Mouse (Mus musculus): ENCODE data around the gene Mybpc3. TPM values are rescaled to one million over a fixed set of nuclear protein-coding genes. Genes with fewer than 3 reads are reported as not detected.

Mybpc3 gene
- polyA plus RNA-seq, 1 experiment from 2014 or later, result 0.47 TPM

DNA sequence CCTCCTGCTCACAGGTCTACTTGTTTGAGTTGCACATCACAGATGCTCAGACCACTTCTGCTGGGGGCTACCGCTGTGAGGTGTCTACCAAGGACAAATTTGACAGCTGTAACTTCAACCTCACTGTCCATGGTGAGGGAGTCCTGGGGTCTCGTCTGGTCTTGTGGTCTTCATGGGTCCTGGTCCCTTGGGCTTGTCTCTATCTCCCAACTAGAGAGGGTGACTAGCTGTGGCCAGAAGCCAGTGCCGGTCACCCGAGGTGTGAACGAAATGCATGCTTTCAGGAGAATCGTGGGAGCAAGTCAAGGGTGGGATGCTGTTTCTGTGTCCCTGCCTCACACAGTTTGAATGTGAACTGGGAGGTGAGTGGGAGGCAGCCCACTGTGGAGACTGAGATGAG lies 3.1 kb downstream of the Mybpc3 start:
- no peak overlapping the region for H3K9ac ChIP-seq
- H3K27me3 ChIP-seq (ENCODE audit: insufficient read depth, low read length), result no peaks in the 10 kb centered on the region
- WGBS, result 59% methylated on average over 6 of the region's 6 CpGs
- no peaks in the 10 kb centered on the region for H3K9me3 ChIP-seq (ENCODE audit: low read depth, low read length)
- H3K27ac ChIP-seq (ENCODE audit: low read depth), result no peak overlapping the region
- no peak overlapping the region for H3K4me2 ChIP-seq
- H3K4me1 ChIP-seq (ENCODE audit: insufficient read depth), result no peaks in the 10 kb centered on the region
- H3K4me3 ChIP-seq (ENCODE audit: low read depth, low read length), result no peak overlapping the region
- ATAC-seq (ENCODE audit: insufficient read depth) (no peak), DNase-seq (no peak)
- H3K36me3 ChIP-seq (ENCODE audit: insufficient read depth), result no peaks in the 10 kb centered on the region
- TF ChIP-seq CTCF (IDR thresholded peaks at IDR 0.05; ENCODE audit: low read depth), result no peak

DNA sequence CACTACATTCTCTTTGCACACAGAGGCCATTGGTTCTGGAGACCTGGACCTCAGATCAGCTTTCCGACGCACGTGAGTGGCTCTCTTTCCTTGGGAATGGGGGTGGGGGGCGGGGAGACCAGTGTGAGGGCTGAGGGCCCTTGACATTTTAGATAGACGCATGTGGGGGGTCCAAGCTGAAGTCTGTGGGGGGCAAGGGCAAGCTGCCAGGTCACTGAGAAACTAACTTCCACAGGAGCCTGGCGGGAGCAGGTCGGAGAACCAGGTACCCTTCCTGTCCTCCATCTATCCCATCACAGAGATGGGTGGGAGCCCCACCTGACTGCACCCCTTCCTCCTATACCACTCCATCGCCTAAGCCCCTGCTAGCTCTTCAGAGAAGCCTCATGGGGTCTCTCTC lies 3.6 kb downstream of the Mybpc3 start:
- H3K4me3 ChIP-seq (ENCODE audit: low read depth, low read length), result no peak overlapping the region
- H3K4me2 ChIP-seq, result no peak overlapping the region
- TF ChIP-seq CTCF (IDR thresholded peaks at IDR 0.05; ENCODE audit: low read depth), result no peak
- no peak overlapping the region for H3K9ac ChIP-seq
- no peaks in the 10 kb centered on the region for H3K36me3 ChIP-seq (ENCODE audit: insufficient read depth)
- no peaks in the 10 kb centered on the region for H3K9me3 ChIP-seq (ENCODE audit: low read depth, low read length)
- DNase-seq (no peak), ATAC-seq (ENCODE audit: insufficient read depth) (no peak)
- H3K4me1 ChIP-seq (ENCODE audit: insufficient read depth), result no peaks in the 10 kb centered on the region
- 39% methylated on average over 8 of the region's 8 CpGs for WGBS
- H3K27ac ChIP-seq (ENCODE audit: low read depth), result no peak overlapping the region
- H3K27me3 ChIP-seq (ENCODE audit: insufficient read depth, low read length), result no peaks in the 10 kb centered on the region

DNA sequence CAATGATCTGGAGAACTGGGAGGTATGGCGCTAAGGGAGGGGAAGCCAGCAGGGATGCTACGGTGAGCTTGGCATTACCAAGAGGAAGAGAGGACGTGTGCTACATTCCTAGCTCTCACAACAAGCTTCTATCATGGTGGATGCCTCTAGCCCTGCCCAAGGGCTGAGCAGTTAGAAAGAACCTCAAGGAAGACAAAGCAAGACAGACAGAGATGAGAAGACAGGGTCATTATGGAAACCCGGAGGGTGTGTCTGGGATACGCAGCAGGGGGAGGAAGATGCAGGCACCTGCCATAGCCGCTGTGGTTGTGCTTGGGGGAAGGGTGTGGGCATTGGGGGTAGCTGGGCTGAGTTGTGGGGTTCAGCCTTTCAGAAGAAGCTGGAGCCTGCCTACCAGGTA lies 5.6 kb downstream of the Mybpc3 start:
- H3K4me1 ChIP-seq (ENCODE audit: insufficient read depth), result no peaks in the 10 kb centered on the region
- no peak overlapping the region for H3K4me2 ChIP-seq
- no peaks in the 10 kb centered on the region for H3K27me3 ChIP-seq (ENCODE audit: insufficient read depth, low read length)
- no peak overlapping the region for H3K4me3 ChIP-seq (ENCODE audit: low read depth, low read length)
- no peak overlapping the region for H3K27ac ChIP-seq (ENCODE audit: low read depth)
- TF ChIP-seq CTCF (IDR thresholded peaks at IDR 0.05; ENCODE audit: low read depth), result no peak
- DNase-seq (no peak), ATAC-seq (ENCODE audit: insufficient read depth) (no peak)
- no peaks in the 10 kb centered on the region for H3K36me3 ChIP-seq (ENCODE audit: insufficient read depth)
- no peak overlapping the region for H3K9ac ChIP-seq
- H3K9me3 ChIP-seq (ENCODE audit: low read depth, low read length), result no peaks in the 10 kb centered on the region
- 78% methylated on average over 6 of the region's 6 CpGs for WGBS

GRCm38 (mm10) chr2:91125101-91125500 lies 7.2 kb downstream of the Mybpc3 start:
- H3K9ac ChIP-seq, result no peak overlapping the region
- no peak overlapping the region for H3K4me2 ChIP-seq
- no peaks in the 10 kb centered on the region for H3K27me3 ChIP-seq (ENCODE audit: insufficient read depth, low read length)
- no peak for DNase-seq
- no peak overlapping the region for H3K27ac ChIP-seq (ENCODE audit: low read depth)
- no peak overlapping the region for H3K4me3 ChIP-seq (ENCODE audit: low read depth, low read length)
- 77% methylated on average over 10 of the region's 10 CpGs for WGBS
- no peaks in the 10 kb centered on the region for H3K9me3 ChIP-seq (ENCODE audit: low read depth, low read length)
- TF ChIP-seq CTCF (IDR thresholded peaks at IDR 0.05; ENCODE audit: low read depth), result no peak
- no peaks in the 10 kb centered on the region for H3K4me1 ChIP-seq (ENCODE audit: insufficient read depth)
- no peak for ATAC-seq (ENCODE audit: insufficient read depth)
- H3K36me3 ChIP-seq (ENCODE audit: insufficient read depth), result no peaks in the 10 kb centered on the region

DNA sequence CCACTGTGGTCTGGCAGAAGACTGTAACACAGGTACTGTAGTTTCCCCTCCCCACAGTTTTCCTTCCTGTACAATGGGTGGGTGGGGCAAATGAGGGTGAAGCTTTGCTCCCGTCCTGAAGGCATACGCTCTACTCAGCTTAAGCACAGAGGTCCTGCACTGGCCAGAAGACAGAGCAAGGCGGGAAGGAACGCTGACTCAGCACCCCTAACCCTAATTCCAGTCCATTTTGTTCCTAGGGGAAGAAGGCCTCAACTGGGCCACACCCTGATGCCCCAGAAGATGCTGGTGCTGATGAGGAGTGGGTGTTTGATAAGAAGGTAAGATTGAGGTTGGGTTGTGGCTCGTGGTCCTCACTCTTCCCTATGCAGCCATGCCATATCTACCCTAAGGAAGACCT lies 10.8 kb downstream of the Mybpc3 start:
- Histone ChIP-seq H3K36me3 (ENCODE audit: insufficient read depth) (no peaks in the 10 kb centered on the region), H3K9ac (no peak overlapping the region), H3K27me3 (ENCODE audit: insufficient read depth, low read length) (no peaks in the 10 kb centered on the region), H3K4me3 (ENCODE audit: low read depth, low read length) (no peak overlapping the region), H3K27ac (ENCODE audit: low read depth) (no peak overlapping the region), H3K4me1 (ENCODE audit: insufficient read depth) (no peaks in the 10 kb centered on the region), H3K4me2 (no peak overlapping the region), H3K9me3 (ENCODE audit: low read depth, low read length) (no peaks in the 10 kb centered on the region)
- no peak for TF ChIP-seq CTCF (IDR thresholded peaks at IDR 0.05; ENCODE audit: low read depth)
- WGBS, result 78% methylated on average over 5 of the region's 5 CpGs
- ATAC-seq (ENCODE audit: insufficient read depth) (no peak), DNase-seq (no peak)

DNA sequence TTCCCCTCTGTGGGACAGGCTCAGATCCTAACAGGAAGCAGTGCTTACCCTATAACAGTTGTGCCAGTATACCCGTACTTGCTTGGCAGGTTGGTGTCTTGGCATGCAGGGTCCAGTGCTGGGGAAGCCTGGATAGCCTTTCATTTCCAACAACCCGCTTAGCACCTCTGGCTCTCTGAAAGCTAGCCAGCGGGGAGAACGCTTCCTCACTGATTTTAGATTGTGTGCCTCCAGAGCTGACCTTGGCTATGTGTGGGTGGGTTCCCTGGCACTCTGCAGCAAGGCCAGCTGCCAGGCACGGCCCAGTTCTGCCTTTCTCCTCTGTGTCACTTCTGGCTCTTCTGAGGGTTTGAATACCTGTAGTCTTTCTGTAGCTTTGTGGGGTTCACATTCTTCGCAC lies 12.2 kb downstream of the Mybpc3 start:
- no peak overlapping the region for H3K27ac ChIP-seq (ENCODE audit: low read depth)
- no peak overlapping the region for H3K4me2 ChIP-seq
- H3K9ac ChIP-seq, result no peak overlapping the region
- H3K4me3 ChIP-seq (ENCODE audit: low read depth, low read length), result no peak overlapping the region
- TF ChIP-seq CTCF (IDR thresholded peaks at IDR 0.05; ENCODE audit: low read depth), result no peak
- DNase-seq, result no peak
- H3K9me3 ChIP-seq (ENCODE audit: low read depth, low read length), result no peaks in the 10 kb centered on the region
- H3K27me3 ChIP-seq (ENCODE audit: insufficient read depth, low read length), result no peaks in the 10 kb centered on the region
- no peaks in the 10 kb centered on the region for H3K4me1 ChIP-seq (ENCODE audit: insufficient read depth)
- no peak for ATAC-seq (ENCODE audit: insufficient read depth)
- no peaks in the 10 kb centered on the region for H3K36me3 ChIP-seq (ENCODE audit: insufficient read depth)
- 89% methylated on average over 6 of the region's 6 CpGs for whole genome bisulfite sequencing

GRCm38 (mm10) chr2:91131251-91131650 lies 13.3 kb downstream of the Mybpc3 start:
- Histone ChIP-seq H3K27ac (ENCODE audit: low read depth) (no peak overlapping the region), H3K36me3 (ENCODE audit: insufficient read depth) (no peaks in the 10 kb centered on the region), H3K9ac (no peak overlapping the region), H3K4me2 (no peak overlapping the region), H3K4me1 (ENCODE audit: insufficient read depth) (no peaks in the 10 kb centered on the region), H3K27me3 (ENCODE audit: insufficient read depth, low read length) (no peaks in the 10 kb centered on the region), H3K4me3 (ENCODE audit: low read depth, low read length) (no peak overlapping the region), H3K9me3 (ENCODE audit: low read depth, low read length) (no peaks in the 10 kb centered on the region)
- ATAC-seq (ENCODE audit: insufficient read depth) (no peak), DNase-seq (no peak)
- no peak for TF ChIP-seq CTCF (IDR thresholded peaks at IDR 0.05; ENCODE audit: low read depth)
- 90% methylated on average over 15 of the region's 15 CpGs for WGBS

- TF ChIP-seq CTCF (IDR thresholded peaks at IDR 0.05; ENCODE audit: low read depth), result peak; percentile 10; the same call in 1 of the 2 replicates
- no peaks in the 10 kb centered on the region for H3K36me3 ChIP-seq (ENCODE audit: insufficient read depth)
- WGBS, result 50% methylated on average over 3 of the region's 3 CpGs
- H3K27me3 ChIP-seq (ENCODE audit: insufficient read depth, low read length), result no peaks in the 10 kb centered on the region
- H3K4me2 ChIP-seq, result no peak overlapping the region
- no peaks in the 10 kb centered on the region for H3K4me1 ChIP-seq (ENCODE audit: insufficient read depth)
- ATAC-seq (ENCODE audit: insufficient read depth) (no peak), DNase-seq (peak; percentile 3)
- no peaks in the 10 kb centered on the region for H3K9me3 ChIP-seq (ENCODE audit: low read depth, low read length)
- H3K9ac ChIP-seq, result no peak overlapping the region
- H3K4me3 ChIP-seq (ENCODE audit: low read depth, low read length), result no peak overlapping the region
- H3K27ac ChIP-seq (ENCODE audit: low read depth), result no peak overlapping the region
Measured at GRCm38 (mm10) chr2:91132035-91132434, 14.1 kb downstream of the Mybpc3 start.
